Mouse (Mus musculus): Measurements from ENCODE around the gene Kif24. TPM values are rescaled to one million over a fixed set of nuclear protein-coding genes. Genes with fewer than 3 reads are reported as not detected.

Gene Kif24
- polyA plus RNA-seq, 1 experiment from 2014 or later = 9.0 TPM

- Histone ChIP-seq H3K9ac (no peak overlapping the region), H3K36me3 (no peaks in the 10 kb centered on the region), H3K4me1 (peaks cover 31% of the 10 kb centered on the region), H3K9me3 (replicated peaks) (no peaks in the 10 kb centered on the region), H3K27me3 (replicated peaks) (peaks cover 69% of the 10 kb centered on the region), H3K4me3 (no peak overlapping the region), H3K27ac (no peak overlapping the region), H3K4me2 (no peak overlapping the region)
- ATAC-seq = no peak
- WGBS (ENCODE audit: insufficient replicate concordance) = 69% methylated on average over 4 of the region's 4 CpGs
Observed at GRCm38 (mm10) chr4:41500787-41501186, 36.1 kb upstream of the Kif24 start.

- no peak overlapping the region for H3K27ac ChIP-seq
- H3K4me1 ChIP-seq = peaks cover 30% of the 10 kb centered on the region
- 47% methylated on average over 8 of the region's 8 CpGs for WGBS (ENCODE audit: insufficient replicate concordance)
- H3K9me3 ChIP-seq (replicated peaks) = no peaks in the 10 kb centered on the region
- H3K27me3 ChIP-seq (replicated peaks) = peaks cover 81% of the 10 kb centered on the region
- no peak overlapping the region for H3K4me3 ChIP-seq
- H3K9ac ChIP-seq = no peak overlapping the region
- H3K36me3 ChIP-seq = no peaks in the 10 kb centered on the region
- no peak overlapping the region for H3K4me2 ChIP-seq
- no peak for ATAC-seq
Observed at GRCm38 (mm10) chr4:41499619-41500018, 34.9 kb upstream of the Kif24 start.

- Histone ChIP-seq H3K4me3 (peak overlapping the region; percentile 26), H3K36me3 (no peaks in the 10 kb centered on the region), H3K9ac (no peak overlapping the region), H3K27me3 (replicated peaks) (peaks cover 86% of the 10 kb centered on the region), H3K4me1 (peaks cover 30% of the 10 kb centered on the region), H3K9me3 (replicated peaks) (no peaks in the 10 kb centered on the region), H3K27ac (no peak overlapping the region), H3K4me2 (peak overlapping the region; percentile 53)
- no peak for ATAC-seq
- WGBS (ENCODE audit: insufficient replicate concordance) = 3% methylated on average over 43 of the region's 43 CpGs
Observed at GRCm38 (mm10) chr4:41498921-41499391, 34.3 kb upstream of the Kif24 start.

GRCm38 (mm10) chr4:41497995-41498845 is 33.5 kb upstream of the Kif24 start:
- no peak overlapping the region for H3K9ac ChIP-seq
- H3K4me1 ChIP-seq = peaks cover 30% of the 10 kb centered on the region
- peak overlapping the region; percentile 53 for H3K4me2 ChIP-seq
- peaks cover 89% of the 10 kb centered on the region for H3K27me3 ChIP-seq (replicated peaks)
- H3K36me3 ChIP-seq = no peaks in the 10 kb centered on the region
- WGBS (ENCODE audit: insufficient replicate concordance) = 7% methylated on average over 72 of the region's 72 CpGs
- H3K4me3 ChIP-seq = peak overlapping the region; percentile 26
- no peak for ATAC-seq
- no peak overlapping the region for H3K27ac ChIP-seq
- H3K9me3 ChIP-seq (replicated peaks) = no peaks in the 10 kb centered on the region

GRCm38 (mm10) chr4:41497579-41497978 is 32.9 kb upstream of the Kif24 start:
- WGBS (ENCODE audit: insufficient replicate concordance) = 2% methylated on average over 34 of the region's 34 CpGs
- Histone ChIP-seq H3K27ac (no peak overlapping the region), H3K4me2 (peak overlapping the region; percentile 53)

GRCm38 (mm10) chr4:41497046-41497445 is 32.4 kb upstream of the Kif24 start:
- Histone ChIP-seq H3K27ac (no peak overlapping the region), H3K9me3 (replicated peaks) (no peaks in the 10 kb centered on the region), H3K4me1 (peaks cover 20% of the 10 kb centered on the region), H3K4me3 (no peak overlapping the region), H3K36me3 (no peaks in the 10 kb centered on the region), H3K27me3 (replicated peaks) (peaks cover 85% of the 10 kb centered on the region), H3K4me2 (no peak overlapping the region; the same call in 1 of the 2 replicates), H3K9ac (no peak overlapping the region)
- 47% methylated on average over 5 of the region's 5 CpGs for WGBS (ENCODE audit: insufficient replicate concordance)
- no peak for ATAC-seq

More at GRCm38 (mm10) chr4:41497579-41497978, 32.9 kb upstream of the Kif24 start:
- Histone ChIP-seq H3K36me3 (no peaks in the 10 kb centered on the region), H3K27me3 (replicated peaks) (peaks cover 90% of the 10 kb centered on the region), H3K4me3 (peak overlapping the region; percentile 26), H3K4me1 (peaks cover 25% of the 10 kb centered on the region), H3K9ac (no peak overlapping the region), H3K9me3 (replicated peaks) (no peaks in the 10 kb centered on the region)
- ATAC-seq = no peak

- 78% methylated on average over 11 of the region's 11 CpGs for WGBS (ENCODE audit: insufficient replicate concordance)
Observed at GRCm38 (mm10) chr4:41495850-41496249, 31.2 kb upstream of the Kif24 start.

GRCm38 (mm10) chr4:41495076-41495475 is 30.4 kb upstream of the Kif24 start:
- Histone ChIP-seq H3K27me3 (replicated peaks) (peaks cover 65% of the 10 kb centered on the region), H3K27ac (no peak overlapping the region), H3K36me3 (no peaks in the 10 kb centered on the region), H3K4me3 (no peak overlapping the region), H3K9ac (no peak overlapping the region), H3K4me2 (no peak overlapping the region), H3K4me1 (peaks cover 18% of the 10 kb centered on the region), H3K9me3 (replicated peaks) (no peaks in the 10 kb centered on the region)
- ATAC-seq = no peak
- 58% methylated on average over 4 of the region's 4 CpGs for WGBS (ENCODE audit: insufficient replicate concordance)

More at GRCm38 (mm10) chr4:41495850-41496249, 31.2 kb upstream of the Kif24 start:
- no peaks in the 10 kb centered on the region for H3K9me3 ChIP-seq (replicated peaks)
- H3K27ac ChIP-seq = no peak overlapping the region
- no peak overlapping the region for H3K9ac ChIP-seq
- no peak overlapping the region for H3K4me2 ChIP-seq
- ATAC-seq = no peak
- no peaks in the 10 kb centered on the region for H3K36me3 ChIP-seq
- H3K4me3 ChIP-seq = no peak overlapping the region
- H3K4me1 ChIP-seq = peaks cover 18% of the 10 kb centered on the region
- H3K27me3 ChIP-seq (replicated peaks) = peaks cover 73% of the 10 kb centered on the region

- peak; percentile 56 for ATAC-seq
- H3K27me3 ChIP-seq (replicated peaks) = peaks cover 58% of the 10 kb centered on the region
Observed at GRCm38 (mm10) chr4:41494378-41494777, 29.7 kb upstream of the Kif24 start.

GRCm38 (mm10) chr4:41493464-41494116 is 28.9 kb upstream of the Kif24 start:
- no peak overlapping the region for H3K4me3 ChIP-seq
- H3K9me3 ChIP-seq (replicated peaks) = no peaks in the 10 kb centered on the region
- WGBS (ENCODE audit: insufficient replicate concordance) = 62% methylated on average over 3 of the region's 3 CpGs
- no peak overlapping the region for H3K27ac ChIP-seq
- peak; percentile 25; the same call in 1 of the 2 replicates for ATAC-seq
- H3K27me3 ChIP-seq (replicated peaks) = peaks cover 50% of the 10 kb centered on the region
- H3K9ac ChIP-seq = no peak overlapping the region
- H3K4me1 ChIP-seq = peaks cover 15% of the 10 kb centered on the region
- no peaks in the 10 kb centered on the region for H3K36me3 ChIP-seq
- H3K4me2 ChIP-seq = no peak overlapping the region

More at GRCm38 (mm10) chr4:41494378-41494777, 29.7 kb upstream of the Kif24 start:
- Histone ChIP-seq H3K36me3 (no peaks in the 10 kb centered on the region), H3K9ac (no peak overlapping the region), H3K4me2 (no peak overlapping the region), H3K9me3 (replicated peaks) (no peaks in the 10 kb centered on the region), H3K27ac (no peak overlapping the region), H3K4me1 (peaks cover 18% of the 10 kb centered on the region), H3K4me3 (no peak overlapping the region)
- WGBS (ENCODE audit: insufficient replicate concordance) = 29% methylated on average over 3 of the region's 3 CpGs

GRCm38 (mm10) chr4:41492951-41493350 is 28.3 kb upstream of the Kif24 start:
- Histone ChIP-seq H3K36me3 (no peaks in the 10 kb centered on the region), H3K27ac (no peak overlapping the region), H3K9ac (no peak overlapping the region), H3K27me3 (replicated peaks) (peaks cover 44% of the 10 kb centered on the region), H3K4me2 (no peak overlapping the region), H3K9me3 (replicated peaks) (no peaks in the 10 kb centered on the region), H3K4me1 (peaks cover 9% of the 10 kb centered on the region), H3K4me3 (no peak overlapping the region)
- 70% methylated on average over 7 of the region's 7 CpGs for WGBS (ENCODE audit: insufficient replicate concordance)
- ATAC-seq = no peak

GRCm38 (mm10) chr4:41481601-41482017 is 16.9 kb upstream of the Kif24 start:
- H3K9me3 ChIP-seq (replicated peaks) = 0 out of 2 replicates have a peak, but pooled peaks cover 5% of the 10 kb centered on the region
- H3K9ac ChIP-seq = no peak overlapping the region
- peaks cover 24% of the 10 kb centered on the region for H3K36me3 ChIP-seq
- H3K27ac ChIP-seq = no peak overlapping the region
- H3K27me3 ChIP-seq (replicated peaks) = no peaks in the 10 kb centered on the region
- WGBS (ENCODE audit: insufficient replicate concordance) = 68% methylated on average over 6 of the region's 6 CpGs
- H3K4me3 ChIP-seq = no peak overlapping the region
- H3K4me1 ChIP-seq = no peaks in the 10 kb centered on the region
- H3K4me2 ChIP-seq = no peak overlapping the region
- ATAC-seq = no peak
